Mouse (Mus musculus): ENCODE results near the gene Zbtb3. TPM values are rescaled to one million over a fixed set of nuclear protein-coding genes. Genes with fewer than 3 reads are reported as not detected.

Gene Zbtb3
- 1.9 and 2.0 TPM in 2 replicates for polyA plus RNA-seq (2015; fragmentation: Nextera tagmentation; extraction: Ambion mirVana)

GRCm38 (mm10) chr19:8802130-8802821 is at the start of gene Zbtb3:
Zbtb3 (plus strand) TSS chr19:8802555.
- Histone ChIP-seq H3K36me3 (ENCODE audit: control insufficient read depth, insufficient read depth) (peaks cover 7% of the 10 kb centered on the region; the same call in 1 of the 2 replicates), H3K9ac (ENCODE audit: low read depth, low read length) (no peak within 1 kb of the TSS), H3K4me2 (replicated peaks; ENCODE audit: low read depth) (peak within 1 kb of the TSS; percentile 77), H3K4me1 (replicated peaks; ENCODE audit: control insufficient read depth, insufficient read depth, low read length) (0 out of 2 replicates have a peak, but pooled peaks cover under 1% of the 10 kb centered on the region), H3K27me3 (replicated peaks; ENCODE audit: control insufficient read depth, insufficient read depth, low read length) (no peaks in the 10 kb centered on the region), H3K27ac (ENCODE audit: low read depth, low read length) (peak within 1 kb of the TSS; percentile 63; the same call in 1 of the 2 replicates), H3K4me3 (ENCODE audit: low read depth, low read length) (peak within 1 kb of the TSS; percentile 49), H3K9me3 (ENCODE audit: control insufficient read depth) (no peaks in the 10 kb centered on the region)
- under 1% methylated on average over 30 of the region's 30 CpGs for WGBS
- no peak for TF ChIP-seq CTCF (IDR thresholded peaks at IDR 0.05; ENCODE audit: low read depth)
- ATAC-seq = peak; percentile 98

GRCm38 (mm10) chr19:8755652-8756051 is 46.7 kb upstream of the Zbtb3 start:
- H3K4me2 ChIP-seq (replicated peaks; ENCODE audit: low read depth) = peak overlapping the region; percentile 75; the same call in 1 of the 2 replicates
- no peaks in the 10 kb centered on the region for H3K27me3 ChIP-seq (replicated peaks; ENCODE audit: control insufficient read depth, insufficient read depth, low read length)
- H3K4me1 ChIP-seq (replicated peaks; ENCODE audit: control insufficient read depth, insufficient read depth, low read length) = no peaks in the 10 kb centered on the region
- 46% methylated on average over 3 of the region's 3 CpGs for WGBS
- H3K4me3 ChIP-seq (ENCODE audit: low read depth, low read length) = no peak overlapping the region
- no peak overlapping the region for H3K27ac ChIP-seq (ENCODE audit: low read depth, low read length)
- ATAC-seq = no peak
- no peak overlapping the region for H3K9ac ChIP-seq (ENCODE audit: low read depth, low read length)
- H3K9me3 ChIP-seq (ENCODE audit: control insufficient read depth) = no peaks in the 10 kb centered on the region
- peaks cover 42% of the 10 kb centered on the region for H3K36me3 ChIP-seq (ENCODE audit: control insufficient read depth, insufficient read depth)
- no peak for TF ChIP-seq CTCF (IDR thresholded peaks at IDR 0.05; ENCODE audit: low read depth)

GRCm38 (mm10) chr19:8756635-8757387 is 45.5 kb upstream of the Zbtb3 start, which contains the start of gene Nxf1:
Nxf1 (plus strand) TSS chr19:8757073.
- Histone ChIP-seq H3K9ac (ENCODE audit: low read depth, low read length) (peak within 1 kb of the TSS; percentile 96), H3K9me3 (ENCODE audit: control insufficient read depth) (no peaks in the 10 kb centered on the region), H3K36me3 (ENCODE audit: control insufficient read depth, insufficient read depth) (peaks cover 32% of the 10 kb centered on the region), H3K4me2 (replicated peaks; ENCODE audit: low read depth) (peak within 1 kb of the TSS; percentile 75), H3K27me3 (replicated peaks; ENCODE audit: control insufficient read depth, insufficient read depth, low read length) (no peaks in the 10 kb centered on the region), H3K4me1 (replicated peaks; ENCODE audit: control insufficient read depth, insufficient read depth, low read length) (no peaks in the 10 kb centered on the region), H3K4me3 (ENCODE audit: low read depth, low read length) (peak within 1 kb of the TSS; percentile 99), H3K27ac (ENCODE audit: low read depth, low read length) (peak within 1 kb of the TSS; percentile 79)
- ATAC-seq = peak; percentile 92
- under 1% methylated on average over 73 of the region's 75 CpGs for WGBS
- TF ChIP-seq CTCF (IDR thresholded peaks at IDR 0.05; ENCODE audit: low read depth) = 0 out of 2 replicates have a peak, but pooled peaks have one; percentile 7

- Histone ChIP-seq H3K27ac (ENCODE audit: low read depth, low read length) (peak overlapping the region; percentile 79), H3K27me3 (replicated peaks; ENCODE audit: control insufficient read depth, insufficient read depth, low read length) (no peaks in the 10 kb centered on the region), H3K36me3 (ENCODE audit: control insufficient read depth, insufficient read depth) (peaks cover 28% of the 10 kb centered on the region), H3K4me1 (replicated peaks; ENCODE audit: control insufficient read depth, insufficient read depth, low read length) (no peaks in the 10 kb centered on the region), H3K9ac (ENCODE audit: low read depth, low read length) (peak overlapping the region; percentile 96), H3K9me3 (ENCODE audit: control insufficient read depth) (no peaks in the 10 kb centered on the region), H3K4me3 (ENCODE audit: low read depth, low read length) (peak overlapping the region; percentile 99), H3K4me2 (replicated peaks; ENCODE audit: low read depth) (peak overlapping the region; percentile 75)
- no peak for ATAC-seq
- TF ChIP-seq CTCF (IDR thresholded peaks at IDR 0.05; ENCODE audit: low read depth) = no peak
- WGBS = 3% methylated on average over 14 of the region's 14 CpGs
Observed at GRCm38 (mm10) chr19:8757471-8757998, 44.8 kb upstream of the Zbtb3 start.

GRCm38 (mm10) chr19:8758899-8759298 is 43.5 kb upstream of the Zbtb3 start:
- H3K9me3 ChIP-seq (ENCODE audit: control insufficient read depth) = no peaks in the 10 kb centered on the region
- no peak overlapping the region for H3K4me3 ChIP-seq (ENCODE audit: low read depth, low read length)
- no peaks in the 10 kb centered on the region for H3K4me1 ChIP-seq (replicated peaks; ENCODE audit: control insufficient read depth, insufficient read depth, low read length)
- no peak for TF ChIP-seq CTCF (IDR thresholded peaks at IDR 0.05; ENCODE audit: low read depth)
- WGBS = 53% methylated on average over 2 of the region's 2 CpGs
- peaks cover 32% of the 10 kb centered on the region for H3K36me3 ChIP-seq (ENCODE audit: control insufficient read depth, insufficient read depth)
- H3K9ac ChIP-seq (ENCODE audit: low read depth, low read length) = no peak overlapping the region
- H3K27me3 ChIP-seq (replicated peaks; ENCODE audit: control insufficient read depth, insufficient read depth, low read length) = no peaks in the 10 kb centered on the region
- H3K4me2 ChIP-seq (replicated peaks; ENCODE audit: low read depth) = no peak overlapping the region
- H3K27ac ChIP-seq (ENCODE audit: low read depth, low read length) = no peak overlapping the region
- no peak for ATAC-seq

GRCm38 (mm10) chr19:8760757-8761156 is 41.6 kb upstream of the Zbtb3 start:
- no peak overlapping the region for H3K4me3 ChIP-seq (ENCODE audit: low read depth, low read length)

More at GRCm38 (mm10) chr19:8760757-8761156, 41.6 kb upstream of the Zbtb3 start:
- Histone ChIP-seq H3K9ac (ENCODE audit: low read depth, low read length) (no peak overlapping the region), H3K9me3 (ENCODE audit: control insufficient read depth) (no peaks in the 10 kb centered on the region), H3K27ac (ENCODE audit: low read depth, low read length) (no peak overlapping the region), H3K27me3 (replicated peaks; ENCODE audit: control insufficient read depth, insufficient read depth, low read length) (no peaks in the 10 kb centered on the region), H3K4me2 (replicated peaks; ENCODE audit: low read depth) (no peak overlapping the region), H3K4me1 (replicated peaks; ENCODE audit: control insufficient read depth, insufficient read depth, low read length) (no peaks in the 10 kb centered on the region), H3K36me3 (ENCODE audit: control insufficient read depth, insufficient read depth) (peaks cover 32% of the 10 kb centered on the region)
- 88% methylated on average over 2 of the region's 2 CpGs for WGBS
- ATAC-seq = no peak
- TF ChIP-seq CTCF (IDR thresholded peaks at IDR 0.05; ENCODE audit: low read depth) = peak; percentile 47
